Mouse (Mus musculus): Measurements from ENCODE around the gene Dusp22.

DNA sequence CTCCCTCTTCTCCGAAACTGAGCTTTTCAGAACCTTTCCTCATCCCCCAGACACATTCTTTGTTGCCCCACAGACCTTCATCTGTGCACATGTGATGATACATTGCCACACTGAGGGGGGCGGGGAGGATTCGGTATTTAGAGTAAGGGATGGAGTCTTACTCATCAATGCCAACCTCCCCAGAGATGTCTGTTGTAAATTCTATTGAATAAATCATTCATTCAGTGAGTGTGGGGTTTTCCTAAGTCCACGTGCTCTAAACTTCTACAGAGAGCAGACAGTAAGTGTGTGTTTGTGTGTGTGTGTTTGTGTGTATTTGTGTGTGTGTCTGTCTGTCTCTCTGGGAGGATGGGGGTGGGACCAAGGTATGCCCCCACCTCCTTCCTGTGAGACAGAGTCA lies 67.1 kb downstream of the Dusp22 start:
- TF ChIP-seq POLR2A (IDR thresholded peaks at IDR 0.05; ENCODE audit: extremely low read depth, insufficient read depth, low read length): no peak
- no peak for TF ChIP-seq CTCF (IDR thresholded peaks at IDR 0.05; ENCODE audit: low read depth, low read length)
